Mouse (Mus musculus) CH12.LX (cell line): Measurements from ENCODE around the gene Zim1. TPM values are rescaled to one million over a fixed set of nuclear protein-coding genes. Genes with fewer than 3 reads are reported as not detected.

ENCODE experiments used
- DNase-seq: peaks from one replicate; pipeline ENCODE4 v3.0.0-alpha.2; 2013; ENCODE audit errors: extremely low read depth
- H3K27ac ChIP-seq: 2 replicates; pipeline ENCODE4 v1.5.1; 2012; ENCODE audit warnings: low read depth, mild to moderate bottlenecking, control low read depth, moderate library complexity; ENCODE audit not compliant: insufficient read depth
- H3K27me3 ChIP-seq: replicated peaks from 2 replicates; pipeline ENCODE3; 2012; ENCODE audit warnings: inconsistent platforms
- H3K36me3 ChIP-seq, 2 experiments: replicated peaks in 1 of 2; 2 replicates each; pipeline versions ENCODE3 to v1.6.1; 2012; ENCODE audit warnings: inconsistent platforms in 1 of 2, low read length in 1 of 2, mild to moderate bottlenecking in 1 of 2, mixed read lengths in 1 of 2, moderate library complexity in 1 of 2; ENCODE audit not compliant: control insufficient read depth in 1 of 2, insufficient read depth in 1 of 2
- H3K4me1 ChIP-seq, 2 experiments: 2 replicates each; pipeline ENCODE4 v1.6.1; 2012; ENCODE audit warnings: inconsistent platforms in 1 of 2, moderate library complexity in 1 of 2; ENCODE audit not compliant: insufficient read depth in 2 of 2, control insufficient read depth in 1 of 2
- H3K4me2 ChIP-seq: 2 replicates; pipeline ENCODE4 v1.6.1; 2012; ENCODE audit warnings: low read depth, mild to moderate bottlenecking, control low read depth; ENCODE audit not compliant: poor library complexity, insufficient read depth, severe bottlenecking
- H3K4me3 ChIP-seq, 3 experiments: fragments of 150-350 bp in 1 of 3; sonication (generic) in 1 of 3; replicated peaks in 1 of 3; 2 replicates each; pipeline versions ENCODE3 to v1.5.1; 2011 to 2012; ENCODE audit warnings: low read depth in 2 of 3, low read length in 2 of 3, mild to moderate bottlenecking in 2 of 3, moderate library complexity in 2 of 3, control low read depth in 1 of 3, improper control_type of control experiment in 1 of 3, inconsistent platforms in 1 of 3, mixed read lengths in 1 of 3; ENCODE audit not compliant: poor library complexity in 1 of 3
- H3K79me2 ChIP-seq: replicated peaks from 2 replicates; pipeline ENCODE4 v1.6.1; 2012; ENCODE audit warnings: mild to moderate bottlenecking, moderate library complexity; ENCODE audit not compliant: control insufficient read depth, poor library complexity, insufficient read depth, severe bottlenecking; ENCODE audit errors: extremely low read depth
- H3K9ac ChIP-seq: 2 replicates; pipeline ENCODE4 v1.6.1; 2012; ENCODE audit warnings: low read depth, mild to moderate bottlenecking, control low read depth, moderate library complexity; ENCODE audit not compliant: insufficient read depth
- H3K9me3 ChIP-seq: replicated peaks from 2 replicates; pipeline ENCODE3; 2012; ENCODE audit warnings: low read length, inconsistent platforms, mixed read lengths
- BHLHE40 ChIP-seq: IDR thresholded peaks from 2 replicates; pipeline ENCODE4 v1.6.1; 2011; ENCODE audit warnings: mild to moderate bottlenecking, low read depth, low read length, improper control_type of control experiment
- E2F4 ChIP-seq: IDR thresholded peaks from 2 replicates; pipeline ENCODE4 v1.6.1; 2011; ENCODE audit warnings: low read depth, low read length, improper control_type of control experiment; ENCODE audit not compliant: insufficient replicate concordance
- ELF1 ChIP-seq: IDR thresholded peaks from 2 replicates; pipeline ENCODE4 v1.6.1; 2014; ENCODE audit warnings: low read depth, mild to moderate bottlenecking, inconsistent platforms, low read length, improper control_type of control experiment
- GABPA ChIP-seq: IDR thresholded peaks from 2 replicates; pipeline ENCODE4 v1.6.1; 2012; ENCODE audit warnings: low read depth, low read length, improper control_type of control experiment, inconsistent platforms; ENCODE audit not compliant: insufficient replicate concordance
- HCFC1 ChIP-seq: IDR thresholded peaks from 2 replicates; pipeline ENCODE4 v1.6.1; 2012; ENCODE audit warnings: low read depth, mild to moderate bottlenecking, inconsistent platforms, low read length, improper control_type of control experiment
- JUND ChIP-seq: conservative IDR thresholded peaks from 2 replicates; pipeline ENCODE4 v1.6.1; 2011; ENCODE audit warnings: low read depth, low read length, improper control_type of control experiment
- KAT2A ChIP-seq: IDR thresholded peaks from 2 replicates; pipeline ENCODE4 v1.6.1; 2012; ENCODE audit warnings: low read length, improper control_type of control experiment, inconsistent platforms; ENCODE audit not compliant: insufficient replicate concordance
- MAFK ChIP-seq: IDR thresholded peaks from 2 replicates; pipeline ENCODE4 v1.6.1; 2011; ENCODE audit warnings: low read length, improper control_type of control experiment; ENCODE audit not compliant: insufficient replicate concordance
- MAZ ChIP-seq: IDR thresholded peaks from 2 replicates; pipeline ENCODE4 v1.6.1; 2012; ENCODE audit warnings: low read depth, mild to moderate bottlenecking, inconsistent platforms, low read length, improper control_type of control experiment, moderate library complexity
- MEF2A ChIP-seq: IDR thresholded peaks from 2 replicates; pipeline ENCODE4 v1.6.1; 2014; ENCODE audit warnings: low read depth, mild to moderate bottlenecking, inconsistent platforms, low read length, improper control_type of control experiment, borderline replicate concordance
- MXI1 ChIP-seq: IDR thresholded peaks from 2 replicates; pipeline ENCODE4 v1.6.1; 2011; ENCODE audit warnings: mild to moderate bottlenecking, low read depth, low read length, improper control_type of control experiment
- NELFE ChIP-seq: IDR thresholded peaks from 2 replicates; pipeline ENCODE4 v1.6.1; 2011; ENCODE audit warnings: low read depth, low read length, improper control_type of control experiment
- PAX5 ChIP-seq: IDR thresholded peaks from 2 replicates; pipeline ENCODE4 v1.6.1; 2012; ENCODE audit warnings: low read length, inconsistent platforms, mixed read lengths
- POLR2A ChIP-seq: IDR thresholded peaks from 2 replicates; pipeline ENCODE4 v1.6.1; 2011; ENCODE audit warnings: low read depth, mild to moderate bottlenecking, improper control_type of control experiment, low read length
- RAD21 ChIP-seq: IDR thresholded peaks from 2 replicates; pipeline ENCODE4 v1.6.1; 2011; ENCODE audit warnings: low read depth, mild to moderate bottlenecking, low read length, improper control_type of control experiment, moderate library complexity
- SIN3A ChIP-seq: IDR thresholded peaks from 2 replicates; pipeline ENCODE4 v1.6.1; 2012; ENCODE audit warnings: low read length, improper control_type of control experiment, inconsistent platforms
- TBP ChIP-seq: conservative IDR thresholded peaks from 2 replicates; pipeline ENCODE4 v1.6.1; 2011; ENCODE audit warnings: low read depth, low read length, improper control_type of control experiment
- UBTF ChIP-seq: IDR thresholded peaks from 2 replicates; pipeline ENCODE4 v1.6.1; 2012; ENCODE audit warnings: low read depth, mild to moderate bottlenecking, inconsistent platforms, low read length, improper control_type of control experiment, moderate library complexity
- USF2 ChIP-seq: conservative IDR thresholded peaks from 2 replicates; pipeline ENCODE4 v1.6.1; 2011; ENCODE audit warnings: low read depth, low read length, improper control_type of control experiment
- ZMIZ1 ChIP-seq: IDR thresholded peaks from 2 replicates; pipeline ENCODE4 v1.6.1; 2012; ENCODE audit warnings: low read depth, mild to moderate bottlenecking, inconsistent platforms, low read length, improper control_type of control experiment
- dilution Hi-C: fragments of 300-500 bp; cut with MboI; formaldehyde crosslinking; loops from 2 replicates; pipeline ENCODE4 v1.14.3; 2020; ENCODE audit warnings: low sequenced_read_pairs; ENCODE audit not compliant: extremely low pct_unique_long_range_greater_than_20kb, extremely low pct_ligation_motif_present
- in situ Hi-C: fragments of 300-500 bp; cut with MboI; formaldehyde crosslinking; loops from 3 replicates; pipeline ENCODE4 v1.14.3; 2019; ENCODE audit warnings: low sequenced_read_pairs, low pct_ligation_motif_present, low pct_unique_long_range_greater_than_20kb, mixed read lengths
- polyA plus RNA-seq: library from polyadenylated mRNA; unstranded; fragments of >175 nt; gene quantifications from 2 replicates; pipeline ENCODE4 v1.2.1, GENCODE M21; 2012; ENCODE audit warnings: low read depth; ENCODE audit not compliant: insufficient read length
- total RNA-seq, 2 experiments: library from RNA; depleted of rRNA; stranded (reverse); fragments of 300-350 nt in 1 of 2; fragments of >200 nt in 1 of 2; gene quantifications; 2 replicates each; pipeline ENCODE4 v1.2.3; 2012 to 2014

The Zim1 gene
- total and polyA plus RNA-seq, 3 experiments, result not detected

DNA sequence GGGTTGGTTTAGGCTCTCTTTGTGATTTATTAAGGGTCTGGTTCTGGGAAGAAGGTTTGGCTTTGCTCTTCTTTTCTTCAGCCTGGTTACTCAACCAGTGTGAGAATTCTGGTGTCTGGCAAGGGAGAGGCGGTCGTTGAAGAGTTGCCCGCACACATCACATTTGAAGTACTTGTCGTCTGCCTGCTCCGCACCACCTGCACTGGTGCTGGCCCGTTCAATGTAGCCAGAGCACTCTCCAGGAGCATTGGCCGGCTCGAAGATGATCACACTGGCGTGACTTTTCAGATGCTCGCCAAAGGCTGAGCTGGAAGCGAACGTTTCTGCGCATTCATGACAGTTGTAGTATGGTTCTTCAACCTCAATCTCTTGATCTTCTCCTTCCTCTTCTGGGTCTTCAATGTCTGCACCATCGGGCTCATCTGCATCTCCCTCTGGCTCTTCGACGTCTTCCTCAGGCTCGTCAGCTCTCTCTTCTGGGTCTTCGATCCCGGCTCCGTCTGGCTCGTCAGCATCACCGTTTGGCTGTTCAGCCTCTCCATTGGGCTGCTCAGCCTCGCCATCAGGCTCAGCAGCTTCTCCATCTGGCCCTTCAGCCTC lies 11.3 kb upstream of the Zim1 start:
- TF ChIP-seq ZMIZ1 (no peak), MAFK (no peak), TBP (no peak), NELFE (no peak), HCFC1 (no peak), SIN3A (no peak), PAX5 (no peak), UBTF (no peak), RAD21 (no peak), E2F4 (no peak), GABPA (no peak), JUND (no peak), KAT2A (no peak), USF2 (no peak), MXI1 (no peak), BHLHE40 (no peak), MAZ (no peak)
- H3K9ac ChIP-seq, result no peak overlapping the region
- no peak overlapping the region for H3K4me3 ChIP-seq
- no peak overlapping the region for H3K27ac ChIP-seq
- no peaks in the 10 kb centered on the region for H3K4me1 ChIP-seq
- no peaks in the 10 kb centered on the region for H3K36me3 ChIP-seq
- no peak for DNase-seq
- H3K9me3 ChIP-seq, result peaks cover 69% of the 10 kb centered on the region
- H3K79me2 ChIP-seq, result no peaks in the 10 kb centered on the region
- in situ Hi-C loops, result no loop called here
- H3K4me2 ChIP-seq, result no peak overlapping the region
- H3K27me3 ChIP-seq, result no peaks in the 10 kb centered on the region
- dilution Hi-C loops, result no loop called here

DNA sequence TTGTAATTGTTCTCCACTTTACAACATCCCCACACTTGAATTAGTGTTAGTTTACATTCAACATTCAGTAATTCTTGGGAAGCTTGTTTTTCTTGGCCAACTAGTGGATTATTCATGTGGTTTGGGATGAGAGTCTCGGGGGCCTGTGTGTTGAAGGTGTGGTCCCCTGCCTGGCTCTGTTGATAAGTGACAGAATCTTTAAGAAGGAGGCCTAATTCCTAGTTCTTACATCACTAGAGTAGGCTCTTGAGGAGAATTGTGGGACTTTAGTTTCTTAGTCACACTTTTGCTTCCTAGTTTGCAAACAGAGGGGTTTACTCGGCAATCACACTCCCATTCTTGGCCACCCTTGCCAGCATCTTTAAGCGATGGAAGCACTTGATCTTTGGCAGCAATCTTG lies 3.0 kb upstream of the Zim1 start:
- peaks cover 76% of the 10 kb centered on the region for H3K9me3 ChIP-seq
- no peaks in the 10 kb centered on the region for H3K27me3 ChIP-seq
- H3K4me1 ChIP-seq, result no peaks in the 10 kb centered on the region
- no peak for DNase-seq
- H3K36me3 ChIP-seq, result no peaks in the 10 kb centered on the region
- H3K27ac ChIP-seq, result no peak overlapping the region
- in situ Hi-C loops, result no loop called here
- no peak for TF ChIP-seq ELF1
- TF ChIP-seq SIN3A, result no peak
- TF ChIP-seq MAZ, result no peak
- TF ChIP-seq POLR2A, result no peak
- no peak for TF ChIP-seq MEF2A
- TF ChIP-seq KAT2A, result no peak
- TF ChIP-seq GABPA, result no peak
- no peak overlapping the region for H3K4me2 ChIP-seq
- no peaks in the 10 kb centered on the region for H3K79me2 ChIP-seq
- dilution Hi-C loops, result no loop called here
- no peak overlapping the region for H3K9ac ChIP-seq
- H3K4me3 ChIP-seq, result no peak overlapping the region
